Comparison of ENCODE assay signal across 8 mouse cellular contexts in genomic region chr12:70937150-70937549, GRCm38 (mm10). TPM values are rescaled to one million over a fixed set of nuclear protein-coding genes. Genes with fewer than 3 reads are reported as not detected.
DNase-seq lines count a peak whose midpoint lies in the region; ATAC-seq and TF ChIP-seq lines count a peak whose summit lies in the region.

No protein-coding gene starts in this region.

- peak overlapping the region; percentile 53 for H3K4me3 ChIP-seq in ES-Bruce4 (ENCODE audit: low read depth, low read length)
- peak overlapping the region; percentile 85 for H3K4me3 ChIP-seq in stomach, postnatal 0 days (ENCODE audit: low read depth, low read length)

- TF ChIP-seq EP300 in ES-Bruce4 (IDR thresholded peaks at IDR 0.05; ENCODE audit: insufficient read depth, low read depth, low read length): no peak
- no peak for TF ChIP-seq EP300 in stomach, postnatal 0 days (optimal IDR thresholded peaks at IDR 0.05)

- ATAC-seq in erythroblast, adult 5-6 weeks (replicated peaks; ENCODE audit: low FRiP score, poor library complexity, severe bottlenecking): peak; percentile 17; the same call in 1 of the 2 replicates
- ATAC-seq in inflammation-experienced regulatory T-cells, adult 6 months: peak; percentile 23
- peak; percentile 12 for ATAC-seq in stomach, postnatal 0 days (ENCODE audit: low FRiP score, low TSS enrichment)

- no peak for TF ChIP-seq CTCF in ES-Bruce4 (IDR thresholded peaks at IDR 0.05; ENCODE audit: low read depth, low read length)
- TF ChIP-seq CTCF in stomach, postnatal 0 days (IDR thresholded peaks at IDR 0.05; ENCODE audit: low read depth): no peak

- 29% methylated on average over 9 of the region's 12 CpGs for WGBS in stomach, postnatal 0 days

- DNase-seq in heart, adult 11 months: peak; percentile 90
- no peak for DNase-seq in heart, postnatal 14 days
- DNase-seq in lung, postnatal 10 days: peak; percentile 27
- peak; percentile 28 for DNase-seq in stomach, postnatal 0 days (ENCODE audit: low spot score)
- no peak for DNase-seq in layer of hippocampus, adult 18-20 months (ENCODE audit: low spot score in 2 of 2)

- H3K27me3 ChIP-seq in ES-Bruce4 (ENCODE audit: control insufficient read depth, insufficient read depth, low read length, poor library complexity, severe bottlenecking): no peaks in the 10 kb centered on the region
- H3K27me3 ChIP-seq in stomach, postnatal 0 days (ENCODE audit: control insufficient read depth, insufficient read depth, low read length): no peaks in the 10 kb centered on the region

- no peaks in the 10 kb centered on the region for H3K4me1 ChIP-seq in ES-Bruce4 (ENCODE audit: control insufficient read depth, insufficient read depth, low read length)
- no peaks in the 10 kb centered on the region for H3K4me1 ChIP-seq in stomach, postnatal 0 days (replicated peaks; ENCODE audit: control insufficient read depth, insufficient read depth)

- H3K4me2 ChIP-seq in stomach, postnatal 0 days (replicated peaks; ENCODE audit: low read depth): peak overlapping the region; percentile 47

- H3K9ac ChIP-seq in ES-Bruce4 (ENCODE audit: low read depth, poor library complexity, severe bottlenecking): peak overlapping the region; percentile 63
- H3K9ac ChIP-seq in stomach, postnatal 0 days (ENCODE audit: low read length): peak overlapping the region; percentile 91

- intact Hi-C loops in heart, postnatal 14 days (cut with DNase I): no loop called here

- peaks cover 12% of the 10 kb centered on the region for H3K9me3 ChIP-seq in ES-Bruce4 (replicated peaks; ENCODE audit: control insufficient read depth, insufficient read depth, low read length, poor library complexity, severe bottlenecking)
- H3K9me3 ChIP-seq in stomach, postnatal 0 days (ENCODE audit: control insufficient read depth, low read length): no peaks in the 10 kb centered on the region

- H3K36me3 ChIP-seq in ES-Bruce4 (ENCODE audit: control insufficient read depth, insufficient read depth, low read length, poor library complexity, severe bottlenecking): no peaks in the 10 kb centered on the region
- H3K36me3 ChIP-seq in stomach, postnatal 0 days (ENCODE audit: control insufficient read depth, insufficient read depth, low read length): 0 out of 2 replicates have a peak, but pooled peaks cover 3% of the 10 kb centered on the region

- peak overlapping the region; percentile 92 for H3K27ac ChIP-seq in ES-Bruce4 (ENCODE audit: insufficient read depth, low read length)
- peak overlapping the region; percentile 90 for H3K27ac ChIP-seq in stomach, postnatal 0 days (replicated peaks)

- no peak for TF ChIP-seq POLR2A in ES-Bruce4 (IDR thresholded peaks at IDR 0.05; ENCODE audit: insufficient read depth, low read length)

RNA-seq across cellular contexts. Expression of gene Actr10, which starts 0.5 kb away (rescaled TPM):
- total RNA-seq in heart, postnatal 14 days (2021): 100 to 1,000 TPM; 136 to 141 TPM
- 140 and 146 TPM in 2 replicates for polyA plus RNA-seq in ES-Bruce4 (2011; ENCODE audit: insufficient read depth, insufficient read length, low read depth, missing spikeins)
- 40.3 and 76.7 TPM in 2 replicates for total RNA-seq in erythroblast, adult 5-6 weeks (2015; ENCODE audit: low replicate concordance)
- total RNA-seq in erythroblast, adult 5-6 weeks (2017; ENCODE audit: low replicate concordance): 29.5 and 39.3 TPM in 2 replicates
- polyA plus RNA-seq in inflammation-experienced regulatory T-cells, adult 6 months (2017; shearing (Covaris generic)): 100 to 1,000 TPM; 195 to 260 (median 256) TPM
- polyA plus RNA-seq in stomach, postnatal 0 days (2015; fragmentation: Nextera tagmentation; extraction: Ambion mirVana): 193 and 199 TPM in 2 replicates
- 100 to 1,000 TPM; 149 to 160 TPM for total RNA-seq in layer of hippocampus, adult 18-20 months (2021)

RNA-seq across cellular contexts. Expression of gene Psma3, which starts 37.3 kb away (rescaled TPM):
- 100 to 1,000 TPM; 218 to 231 TPM for total RNA-seq in heart, postnatal 14 days (2021)
- 421 and 456 TPM in 2 replicates for polyA plus RNA-seq in ES-Bruce4 (2011; ENCODE audit: insufficient read depth, insufficient read length, low read depth, missing spikeins)
- 105 and 133 TPM in 2 replicates for total RNA-seq in erythroblast, adult 5-6 weeks (2015; ENCODE audit: low replicate concordance)
- 67.8 and 119 TPM in 2 replicates for total RNA-seq in erythroblast, adult 5-6 weeks (2017; ENCODE audit: low replicate concordance)
- polyA plus RNA-seq in inflammation-experienced regulatory T-cells, adult 6 months (2017; shearing (Covaris generic)): 100 to 1,000 TPM; 348 to 426 (median 406) TPM
- 469 and 479 TPM in 2 replicates for polyA plus RNA-seq in stomach, postnatal 0 days (2015; fragmentation: Nextera tagmentation; extraction: Ambion mirVana)
- 100 to 1,000 TPM; 185 to 216 TPM for total RNA-seq in layer of hippocampus, adult 18-20 months (2021)

Comparison
In these comparisons a context has a peak if more than half of its experiments do, and no peak if none do; other contexts are left out.
1. DNase-seq: peak in heart, adult 11 months (single experiment), lung, postnatal 10 days (single experiment) and stomach, postnatal 0 days (single experiment); none in heart, postnatal 14 days (0 of 2) and layer of hippocampus, adult 18-20 months (0 of 2).
2. Peak in every context shown above with its lines, with median percentiles within 50 percentile points of each other: ATAC-seq.